Mouse (Mus musculus) left cerebral cortex, adult 9 months (tissue): Measurements from ENCODE around the gene Armc10.
A peak's percentile ranks its signal among the peaks of the same experiment; 100 is the strongest.
"Not testable (repeated sequence)": the region's sequence is repeated elsewhere in the genome, so short reads cannot be mapped to it uniquely, and the experiment has no call there.

Experiments
- DNase-seq, 2 experiments: peaks; one replicate each; pipeline ENCODE4 v3.0.0; 2022; ENCODE audit warnings: low spot score in 2 of 2

Armc10 gene

GRCm38 (mm10) chr5:21645439-21646132 lies at the start of gene Armc10, which contains the start of gene Fbxl13:
Gene Armc10, plus strand, starts transcription at chr5:21645813.
Gene Fbxl13, minus strand, starts transcription at chr5:21645634.
- DNase-seq, result peak; percentile 86 to 94

GRCm38 (mm10) chr5:21599536-21599935 lies 46.1 kb upstream of the Armc10 start:
- not testable (repeated sequence) for DNase-seq

- DNase-seq, result no peak
Measured at GRCm38 (mm10) chr5:21599961-21600360, 45.7 kb upstream of the Armc10 start.

GRCm38 (mm10) chr5:21605936-21606335 lies 39.7 kb upstream of the Armc10 start:
- no peak for DNase-seq

GRCm38 (mm10) chr5:21608311-21609304 lies 37.0 kb upstream of the Armc10 start:
- DNase-seq, result peak; percentile 35 to 53

- DNase-seq, result no peak
Measured at GRCm38 (mm10) chr5:21610996-21611395, 34.6 kb upstream of the Armc10 start.

- not testable (repeated sequence) for DNase-seq
Measured at GRCm38 (mm10) chr5:21614299-21614698, 31.3 kb upstream of the Armc10 start.

GRCm38 (mm10) chr5:21616450-21617009 lies 29.1 kb upstream of the Armc10 start:
- DNase-seq, result no peak

- DNase-seq, result no peak
Measured at GRCm38 (mm10) chr5:21625916-21626315, 19.7 kb upstream of the Armc10 start.

- peak in 1 of 2 experiments; percentile 77 for DNase-seq
Measured at GRCm38 (mm10) chr5:21640961-21641360, 4.7 kb upstream of the Armc10 start.

GRCm38 (mm10) chr5:21643606-21644005 lies 2.0 kb upstream of the Armc10 start:
- DNase-seq, result no peak

- DNase-seq, result no peak
Measured at GRCm38 (mm10) chr5:21644891-21645438, 648 bp upstream of the Armc10 start.

- no peak for DNase-seq
Measured at GRCm38 (mm10) chr5:21646133-21646491, 499 bp downstream of the Armc10 start.

GRCm38 (mm10) chr5:21650736-21651135 lies 5.1 kb downstream of the Armc10 start:
- DNase-seq, result no peak

- no peak for DNase-seq
Measured at GRCm38 (mm10) chr5:21651885-21652612, 6.4 kb downstream of the Armc10 start.

- no peak for DNase-seq
Measured at GRCm38 (mm10) chr5:21656912-21657311, 11.3 kb downstream of the Armc10 start.

GRCm38 (mm10) chr5:21658038-21658437 lies 12.4 kb downstream of the Armc10 start:
- DNase-seq, result no peak

- DNase-seq, result peak in 1 of 2 experiments; percentile 87
Measured at GRCm38 (mm10) chr5:21658623-21659395, 13.2 kb downstream of the Armc10 start.

GRCm38 (mm10) chr5:21660850-21661249 lies 15.2 kb downstream of the Armc10 start:
- no peak for DNase-seq

- no peak for DNase-seq
Measured at GRCm38 (mm10) chr5:21663081-21663480, 17.5 kb downstream of the Armc10 start.
